Mouse (Mus musculus): ENCODE data around the gene Tbl1xr1.

Tbl1xr1 gene

DNA sequence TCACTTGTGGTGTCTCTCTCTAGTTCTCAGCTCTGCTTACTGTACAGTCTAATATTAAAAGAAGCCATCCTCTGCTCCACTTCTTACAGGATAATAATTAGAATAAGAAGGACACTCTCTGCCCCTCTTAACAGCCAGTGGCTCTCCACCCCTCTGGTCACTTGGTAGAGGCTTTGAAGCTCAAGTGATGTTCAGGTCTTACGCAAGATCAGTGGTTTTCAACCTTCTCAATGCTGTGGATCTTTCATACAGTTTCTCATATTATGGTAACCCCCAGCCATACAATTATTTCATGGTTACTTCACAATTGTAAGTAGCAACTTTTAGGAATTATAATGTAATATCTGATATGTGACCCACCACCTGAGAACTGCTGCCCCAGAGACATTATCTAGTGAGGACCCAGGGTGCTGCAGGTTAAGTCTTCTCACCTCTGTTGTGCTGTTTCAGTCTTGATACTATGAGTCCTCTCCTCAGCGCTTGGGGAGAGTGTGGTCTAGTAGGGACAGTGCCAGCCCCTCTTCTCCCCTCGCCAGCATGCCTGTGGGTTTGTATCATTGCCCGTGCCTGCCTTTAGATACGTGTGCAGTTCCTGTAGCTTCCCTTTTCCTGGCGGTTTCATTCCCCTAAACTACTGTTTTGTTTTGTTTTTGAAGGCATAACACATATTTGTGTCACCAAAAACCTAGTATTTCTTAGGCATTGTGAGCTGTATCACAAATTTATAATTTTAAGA is 65.7 kb downstream of the Tbl1xr1 start:
- no peak for DNase-seq (ENCODE audit: low read depth, low spot score)

DNA sequence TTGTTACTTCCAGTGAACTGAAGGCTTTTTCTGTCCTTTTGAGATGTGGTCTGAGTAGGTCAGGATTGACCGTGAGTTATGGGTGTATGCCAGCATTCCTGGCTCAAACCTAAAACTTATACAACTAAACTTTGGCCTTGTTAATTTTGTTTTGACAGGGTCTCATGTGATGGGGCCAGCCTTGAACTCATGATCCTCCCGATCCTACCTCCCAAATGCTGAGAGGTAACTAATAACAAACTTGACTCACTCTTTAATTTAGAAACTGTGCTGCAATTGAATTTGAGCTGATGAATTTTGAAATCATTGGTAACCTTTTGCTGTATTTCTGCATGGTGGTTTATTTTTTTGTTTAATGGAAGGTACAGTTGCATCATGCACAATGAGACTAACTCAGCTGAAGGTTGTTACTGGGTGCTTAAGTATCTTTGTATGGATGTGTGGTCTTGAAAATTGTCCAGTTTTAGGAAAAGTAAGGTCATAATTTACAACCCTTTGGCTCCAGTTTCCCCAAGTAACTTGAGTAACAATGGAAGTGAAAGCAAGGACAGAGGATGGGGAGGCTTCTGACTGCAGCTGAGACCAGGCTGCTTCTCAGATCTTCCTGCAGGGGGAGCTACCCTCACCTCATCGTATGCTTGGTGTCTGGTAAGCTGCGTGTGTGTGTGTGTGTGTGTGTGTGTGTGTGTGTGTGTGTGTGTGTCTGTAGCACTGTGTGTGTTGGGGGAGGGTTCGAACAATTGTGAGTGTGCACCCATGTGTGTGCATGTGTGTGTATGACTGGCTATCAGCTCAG is 66.6 kb downstream of the Tbl1xr1 start:
- DNase-seq (ENCODE audit: low read depth, low spot score), result peak; percentile 78

DNA sequence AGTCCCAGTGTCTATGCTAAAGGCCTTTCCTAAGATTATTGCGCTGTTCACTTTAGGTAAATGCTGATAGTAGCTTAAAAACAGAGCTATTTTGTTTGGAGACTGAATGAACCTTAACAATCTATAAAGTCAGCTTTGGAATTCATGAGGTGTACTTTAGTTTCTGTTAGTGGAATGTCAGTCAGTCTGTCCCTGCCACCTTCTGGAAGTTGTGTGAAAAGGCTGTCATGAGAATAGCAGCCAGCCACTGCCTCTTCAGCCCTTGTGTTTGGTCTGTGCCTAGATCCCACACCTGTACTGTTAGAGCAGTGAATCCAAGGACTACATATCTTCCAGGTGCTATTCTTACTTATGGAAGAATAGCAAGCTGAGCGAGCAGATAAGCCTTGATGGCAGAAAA is 67.8 kb downstream of the Tbl1xr1 start:
- no peak for DNase-seq (ENCODE audit: low read depth, low spot score)

DNA sequence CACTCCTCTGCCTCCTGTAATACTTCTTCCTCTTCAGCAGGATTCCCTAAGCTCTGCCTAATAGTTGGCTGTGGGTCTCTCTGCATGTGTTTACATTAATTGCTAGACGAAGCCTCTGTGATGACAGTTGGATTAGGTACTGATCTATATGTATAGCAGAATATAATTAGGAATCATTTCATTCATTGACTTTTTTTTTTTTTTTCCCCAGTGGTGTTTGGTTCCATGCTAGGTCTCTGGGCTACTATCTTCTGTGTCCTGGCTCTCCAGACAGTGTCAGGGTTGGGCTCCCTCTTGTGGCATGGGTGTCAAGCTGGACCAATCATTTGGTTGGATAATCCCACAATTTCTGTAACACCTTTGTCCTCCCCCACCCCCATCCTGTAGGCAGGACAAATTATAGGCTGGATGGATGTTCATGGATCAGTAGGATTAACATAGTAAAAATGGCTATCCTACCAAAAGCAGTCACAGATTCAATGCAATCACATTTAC is 71.0 kb downstream of the Tbl1xr1 start:
- DNase-seq (ENCODE audit: low read depth, low spot score), result peak; percentile 43

DNA sequence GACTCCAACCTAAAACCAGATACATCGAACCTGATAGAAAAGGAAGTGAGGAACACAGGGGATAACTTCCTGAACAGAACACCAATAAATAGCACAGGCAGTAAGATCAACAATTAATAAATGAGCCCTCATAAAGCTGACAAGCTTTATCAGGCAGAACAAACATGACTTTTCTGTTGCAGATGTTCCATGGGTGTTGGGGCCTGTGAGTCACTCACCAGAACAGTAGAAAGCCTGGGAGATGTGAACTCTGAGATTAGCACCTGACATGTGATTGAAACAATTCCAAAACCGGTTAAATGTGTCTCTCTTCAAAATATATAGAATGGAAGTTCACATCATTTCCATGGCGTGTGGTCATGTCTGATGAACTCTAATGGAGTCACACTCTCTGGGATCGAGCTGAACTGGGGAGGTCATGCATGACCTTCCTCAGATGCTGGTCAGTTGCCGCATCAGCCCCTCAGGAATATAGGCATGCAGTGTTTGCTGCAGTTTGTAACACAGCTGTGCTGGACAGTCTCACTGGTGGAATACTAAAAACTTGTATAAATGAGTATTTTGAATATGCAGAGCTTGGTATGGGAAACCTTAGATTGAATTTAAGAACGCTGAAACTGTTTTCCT is 72.0 kb downstream of the Tbl1xr1 start:
- no peak for DNase-seq (ENCODE audit: low read depth, low spot score)

DNA sequence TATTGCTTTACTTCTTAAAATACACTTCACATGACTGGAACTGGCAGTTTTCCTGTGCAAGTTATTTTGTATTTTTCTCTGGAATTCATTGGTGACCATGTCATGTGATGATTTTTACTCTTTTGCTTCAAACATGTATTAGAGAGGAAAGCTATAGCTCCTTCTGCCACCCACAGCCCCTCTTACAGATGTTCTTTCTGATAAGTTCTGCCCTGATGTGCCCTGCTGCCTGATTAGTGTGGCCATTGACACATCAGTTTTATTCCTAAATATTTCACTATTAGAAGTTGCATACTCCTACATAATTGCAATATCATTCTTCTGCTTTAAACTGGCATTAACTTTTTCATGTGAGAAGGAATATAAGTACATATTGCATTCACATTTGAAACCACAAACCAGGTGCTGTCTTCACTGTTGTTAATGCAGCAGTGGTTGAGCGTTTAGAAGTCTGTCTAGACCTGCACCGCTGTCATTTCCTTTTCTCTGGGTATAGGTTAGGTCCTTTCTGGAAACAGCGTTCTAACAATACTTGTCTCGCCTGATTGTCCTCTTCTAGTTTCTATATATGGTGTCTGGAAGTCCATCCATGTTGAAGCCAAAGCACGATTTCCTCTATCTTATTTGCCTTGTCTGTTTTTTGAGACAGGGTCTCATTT is 74.5 kb downstream of the Tbl1xr1 start:
- no peak for DNase-seq (ENCODE audit: low read depth, low spot score)

DNA sequence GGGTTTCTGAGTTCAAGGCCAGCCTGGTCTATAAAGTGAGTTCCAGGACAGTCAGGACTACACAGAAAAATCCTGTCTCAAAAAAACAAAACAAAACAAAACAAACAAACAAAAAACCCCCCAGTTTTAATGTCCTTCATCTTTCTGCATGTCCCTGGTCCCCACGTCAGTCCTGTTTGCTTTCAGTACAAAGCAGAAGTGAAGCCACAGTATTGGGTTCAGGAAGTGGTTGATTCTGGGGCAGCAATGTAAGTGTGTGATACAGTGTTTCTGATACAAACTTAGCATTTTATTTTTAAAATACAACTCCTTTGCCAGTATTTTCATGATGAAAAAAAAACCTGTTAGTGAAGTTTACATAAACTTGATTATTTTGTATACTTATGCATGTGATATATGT is 76.3 kb downstream of the Tbl1xr1 start:
- DNase-seq (ENCODE audit: low read depth, low spot score), result no peak

DNA sequence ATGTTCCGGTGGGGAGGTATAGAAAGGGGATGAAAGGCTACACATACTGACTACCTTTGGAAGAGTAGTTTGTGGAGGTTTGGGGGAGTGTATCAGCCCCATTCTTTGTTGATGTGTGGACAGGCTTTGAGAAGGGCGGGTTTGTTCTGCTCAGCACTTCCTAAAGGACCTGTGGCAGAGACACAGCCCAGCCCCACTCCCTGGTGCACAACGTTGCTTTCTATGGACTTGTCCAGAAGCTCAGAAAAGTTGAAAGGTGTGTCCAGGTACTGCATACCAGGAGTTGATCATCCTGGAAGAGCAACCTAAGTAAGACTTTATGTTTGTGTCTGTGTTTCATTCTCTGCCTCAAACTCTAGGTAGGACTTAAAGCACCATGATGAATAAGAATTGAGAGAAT is 78.1 kb downstream of the Tbl1xr1 start:
- DNase-seq (ENCODE audit: low read depth, low spot score), result peak; percentile 65

DNA sequence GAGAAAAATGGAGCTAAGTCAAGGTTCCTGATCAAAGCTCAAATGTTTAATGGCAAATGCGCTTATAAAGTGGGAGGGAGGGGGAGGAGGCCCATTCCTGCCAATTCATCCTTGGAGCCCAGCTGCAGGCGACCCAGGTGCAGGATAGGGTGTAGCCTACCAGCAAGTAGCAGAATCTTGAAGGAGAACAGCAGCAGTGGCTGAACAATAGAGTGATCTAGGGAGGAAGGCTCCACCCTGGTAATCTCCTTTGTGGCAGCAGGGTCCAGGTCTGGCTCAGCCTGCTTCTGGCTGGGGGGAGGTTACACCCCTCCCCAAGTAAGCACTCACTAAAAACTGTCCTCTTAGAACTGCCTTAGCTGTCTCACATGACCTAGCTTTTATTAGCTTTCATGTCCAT is 79.9 kb downstream of the Tbl1xr1 start:
- DNase-seq (ENCODE audit: low read depth, low spot score), result peak; percentile 98

DNA sequence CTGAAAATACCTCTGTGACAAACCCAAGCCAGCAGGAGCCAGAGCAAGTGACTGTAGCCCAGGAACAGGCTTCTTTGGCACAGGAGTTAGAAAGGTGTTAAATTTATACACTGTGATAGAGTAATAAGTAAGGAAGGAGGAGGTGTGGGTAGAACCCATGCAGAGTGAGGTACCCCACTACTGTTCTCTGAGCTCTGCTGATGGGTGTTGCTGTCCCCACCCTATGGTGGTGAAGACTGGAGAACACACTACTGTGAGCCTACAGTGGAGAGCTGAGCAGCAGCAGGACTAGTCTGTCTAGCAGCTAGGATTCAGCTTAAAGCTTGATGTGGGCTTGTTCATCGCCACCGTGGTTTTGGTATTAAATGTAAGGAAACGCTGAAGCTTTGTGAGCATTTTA is 86.5 kb downstream of the Tbl1xr1 start:
- no peak for DNase-seq (ENCODE audit: low read depth, low spot score)

DNA sequence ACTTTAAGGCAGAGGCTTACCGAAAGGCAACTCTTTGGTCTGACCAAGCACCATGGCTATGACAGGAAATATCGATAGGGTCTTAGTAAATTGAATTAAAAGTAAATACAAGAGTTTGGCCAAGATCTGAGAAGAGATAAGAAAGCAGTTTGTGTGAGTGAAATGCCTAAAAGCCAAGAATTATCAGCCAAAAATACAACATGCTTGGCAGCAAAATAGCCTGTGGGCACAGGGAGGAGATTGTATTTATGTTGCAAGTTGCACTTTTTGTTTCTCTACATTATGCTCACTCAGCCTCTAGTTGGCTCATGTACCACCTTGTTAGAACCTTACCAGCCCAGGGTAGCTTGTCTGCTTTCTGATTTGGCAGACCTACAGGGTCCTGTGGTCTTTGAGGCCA is 91.4 kb downstream of the Tbl1xr1 start:
- no peak for DNase-seq (ENCODE audit: low read depth, low spot score)

DNA sequence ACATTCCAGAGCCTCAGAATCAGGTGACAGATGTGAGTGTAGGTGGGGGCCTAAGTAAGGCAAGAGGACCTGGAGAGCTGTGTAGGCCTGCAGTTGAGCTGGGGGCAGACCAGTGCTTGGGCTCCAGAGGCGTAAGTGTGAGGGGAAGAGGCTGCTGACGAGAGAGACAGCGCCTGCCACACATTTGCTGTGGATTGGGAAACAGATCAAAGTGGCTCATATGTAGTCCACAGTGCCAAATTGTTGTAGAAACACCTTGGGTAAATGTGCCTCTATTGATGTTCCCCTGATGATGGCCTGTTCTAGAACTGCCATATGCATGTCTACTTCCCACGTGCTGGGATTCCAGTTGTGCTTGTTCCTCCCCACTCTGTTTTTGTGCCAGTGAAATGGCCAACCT is 92.0 kb downstream of the Tbl1xr1 start:
- peak; percentile 20 for DNase-seq (ENCODE audit: low read depth, low spot score)

DNA sequence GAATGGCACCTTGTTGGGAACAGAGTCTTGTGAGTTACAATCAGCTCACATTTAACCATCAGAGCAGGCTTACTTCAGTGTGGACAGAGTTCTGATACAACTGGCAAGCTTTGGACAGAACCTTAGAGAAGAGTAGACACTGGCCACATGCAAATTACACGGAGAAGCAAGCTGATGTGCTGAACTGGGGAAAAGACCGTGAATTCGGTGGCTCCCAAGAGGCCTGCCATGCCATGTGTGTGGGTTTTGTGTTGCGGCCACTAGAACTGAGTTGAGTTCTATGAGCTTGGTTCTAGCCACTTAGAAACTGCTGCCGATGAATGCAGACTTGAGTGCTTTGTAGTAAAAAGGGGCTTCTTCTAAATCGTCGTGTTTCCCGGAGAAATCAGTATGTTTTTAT is 95.1 kb downstream of the Tbl1xr1 start:
- no peak for DNase-seq (ENCODE audit: low read depth, low spot score)

DNA sequence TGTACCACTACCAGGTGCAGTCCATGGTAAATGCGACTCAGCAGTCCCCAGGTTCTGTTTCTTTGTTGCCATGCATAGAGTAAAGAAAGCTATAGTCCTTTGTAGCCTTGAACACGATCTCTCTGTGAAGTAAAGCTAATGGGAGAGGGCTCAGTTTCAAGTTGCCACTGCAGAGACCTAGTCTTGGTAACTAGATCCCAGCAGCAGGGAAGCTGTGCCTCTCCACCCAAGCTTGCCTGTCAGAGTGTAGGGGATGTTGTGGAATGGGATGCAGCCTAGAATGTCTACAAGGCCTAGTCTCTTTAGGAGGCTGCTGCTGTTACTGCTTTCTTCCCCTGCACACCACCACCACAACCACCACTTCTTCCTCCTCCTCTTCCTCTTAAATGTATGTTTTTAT is 96.0 kb downstream of the Tbl1xr1 start:
- DNase-seq (ENCODE audit: low read depth, low spot score), result peak; percentile 42

DNA sequence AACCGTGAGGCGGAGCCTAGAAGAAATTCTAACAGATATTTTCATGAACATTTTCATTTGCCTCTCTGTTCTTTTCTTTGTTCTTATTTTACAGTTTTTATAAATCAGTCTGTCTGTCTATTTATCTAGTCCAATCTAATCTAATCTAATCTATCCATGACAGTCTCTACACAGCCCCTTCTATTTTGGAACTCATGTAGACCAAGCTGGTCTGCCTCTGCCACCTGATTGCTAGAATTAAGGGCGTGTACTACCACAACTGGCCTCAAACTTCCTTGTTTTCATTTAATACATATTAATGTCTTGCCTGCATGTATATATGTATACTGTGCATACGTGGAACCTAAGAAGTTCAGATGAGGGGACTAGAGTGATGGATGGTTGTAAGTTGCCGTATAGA is 96.7 kb downstream of the Tbl1xr1 start:
- DNase-seq (ENCODE audit: low read depth, low spot score), result no peak

DNA sequence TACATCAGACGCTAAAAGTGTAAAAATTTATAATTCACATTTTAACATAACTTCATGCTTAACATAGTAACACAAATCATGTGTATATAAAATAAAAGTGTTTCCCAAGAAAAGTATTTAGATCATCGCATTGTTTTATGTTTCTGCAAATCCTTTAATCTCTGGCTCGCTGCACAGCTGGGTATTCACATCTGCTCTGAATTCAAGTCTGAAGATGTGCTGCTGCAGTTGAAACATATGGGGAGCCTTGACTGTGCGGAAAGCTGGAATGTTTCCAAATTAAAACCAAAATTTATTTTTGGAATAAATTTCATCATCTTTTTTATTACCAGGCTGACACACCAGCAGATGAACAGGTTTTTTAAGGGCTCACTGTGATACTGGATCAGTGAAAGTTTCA is 97.8 kb downstream of the Tbl1xr1 start:
- DNase-seq (ENCODE audit: low read depth, low spot score), result no peak

DNA sequence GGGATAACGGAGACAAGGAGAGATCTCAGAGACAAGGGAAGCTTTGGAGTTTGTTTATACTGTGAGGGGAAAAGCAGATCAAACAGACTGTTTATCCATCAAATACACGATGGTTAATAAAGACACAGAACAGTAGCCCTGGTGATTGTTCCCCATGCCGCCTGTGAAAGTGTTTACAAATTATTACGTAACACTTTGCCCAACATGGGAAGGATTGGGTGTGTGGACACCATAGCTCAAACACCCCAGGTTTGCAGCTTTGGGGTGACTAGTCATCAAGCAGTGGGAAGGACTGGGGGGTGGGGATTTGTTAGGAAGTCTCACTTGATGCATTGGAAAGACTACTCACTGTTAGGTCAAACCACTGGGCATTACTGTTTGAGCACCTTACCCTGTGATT is 103.6 kb downstream of the Tbl1xr1 start:
- DNase-seq (ENCODE audit: low read depth, low spot score), result no peak

DNA sequence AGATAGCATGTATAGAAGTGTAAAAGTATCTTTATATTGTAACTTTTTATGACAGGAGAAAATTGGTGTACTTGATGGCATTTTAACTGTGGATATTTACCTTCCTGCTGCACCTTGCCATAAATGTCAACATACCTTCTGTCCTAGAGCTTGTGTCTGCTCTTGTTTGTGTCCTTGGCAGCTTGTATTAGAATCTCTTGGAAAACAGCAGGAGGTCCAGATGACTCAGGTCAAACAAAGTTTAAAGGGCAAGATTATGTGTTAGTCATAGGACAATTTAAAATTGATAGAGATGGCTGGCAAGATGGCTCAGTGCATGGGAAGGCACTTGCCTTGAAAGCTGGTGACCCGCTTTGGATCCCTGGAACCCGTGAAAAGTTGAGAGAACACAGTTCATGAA is 104.6 kb downstream of the Tbl1xr1 start:
- peak; percentile 54 for DNase-seq (ENCODE audit: low read depth, low spot score)

DNA sequence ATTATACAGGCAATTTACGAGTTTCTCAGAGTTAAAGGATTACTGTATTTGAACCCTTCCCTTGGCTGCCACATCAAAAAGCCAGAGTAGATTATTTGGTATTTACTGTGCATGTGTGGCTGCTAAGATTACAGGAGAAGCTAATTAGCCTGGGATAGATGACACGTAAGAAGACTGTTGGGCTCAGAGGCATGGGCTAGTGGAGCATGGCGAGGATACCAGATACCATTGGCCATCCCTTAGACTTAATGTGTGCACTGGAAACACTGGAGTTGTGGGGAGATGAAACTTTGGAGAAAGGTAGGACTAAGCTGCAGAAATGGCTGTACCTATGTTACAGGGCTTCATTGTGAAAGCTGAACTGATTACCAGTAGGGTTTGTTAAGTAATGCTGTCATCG is 108.8 kb downstream of the Tbl1xr1 start:
- DNase-seq (ENCODE audit: low read depth, low spot score), result no peak

DNA sequence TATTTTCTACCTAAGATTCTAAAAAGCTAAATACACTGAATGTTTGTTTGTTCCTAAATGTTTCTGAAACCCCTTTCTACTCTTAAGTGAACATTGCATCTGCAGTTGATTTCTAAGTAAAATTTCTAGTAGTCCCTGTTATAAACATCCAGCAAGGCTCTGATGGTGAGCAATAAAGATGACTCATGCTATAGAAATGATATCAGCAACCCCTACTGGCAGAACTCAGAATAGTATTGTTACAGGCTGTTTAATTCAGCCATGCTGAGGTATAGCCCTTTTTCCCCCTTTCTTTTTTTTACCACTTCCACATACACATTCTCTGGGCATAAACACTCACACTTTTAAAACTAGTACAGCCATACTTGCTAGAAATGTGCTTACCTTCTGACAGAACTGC is 114.0 kb downstream of the Tbl1xr1 start:
- peak; percentile 50 for DNase-seq (ENCODE audit: low read depth, low spot score)

DNA sequence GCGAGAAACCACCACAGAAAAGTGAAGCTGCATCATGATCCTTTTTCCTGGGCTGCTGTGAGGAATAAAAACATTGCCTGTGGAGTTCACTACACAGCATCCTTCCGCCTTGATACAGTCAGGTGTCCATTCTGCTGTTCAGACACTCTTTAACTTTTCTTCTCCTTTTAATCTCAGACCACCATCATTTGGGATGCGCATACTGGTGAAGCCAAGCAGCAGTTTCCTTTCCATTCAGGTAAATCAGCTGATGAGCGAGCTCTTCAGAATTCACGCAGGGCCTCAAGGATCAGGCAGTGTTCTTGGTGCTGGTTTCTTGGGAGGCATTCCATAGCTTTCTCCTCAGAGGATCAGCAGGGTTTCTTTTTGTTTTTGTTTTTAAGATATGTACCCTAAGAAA is 116.5 kb downstream of the Tbl1xr1 start:
- peak; percentile 55 for DNase-seq (ENCODE audit: low read depth, low spot score)

Measured in R1 (cell line).